Mouse (Mus musculus) stomach, postnatal 0 days (tissue): ENCODE measurements at regions not wholly inside any gene's neighbourhood (a gene's known extent, or its start where the extent isn't known, plus 50 kb on each side); places are given as distances from the start of the nearest gene placed in this dataset.

Experiments used
- ATAC-seq: fragments of 200-750 bp; cut with Nextera tagmentation; 2 replicates; pipeline ENCODE4 v1.8.0; 2017; ENCODE audit not compliant: low FRiP score, low TSS enrichment
- DNase-seq: peaks from one replicate; pipeline ENCODE4 v3.0.0-alpha.2; 2016; ENCODE audit warnings: low spot score
- H3K27ac ChIP-seq: fragments of 300-500 bp; sonication (generic); replicated peaks from 2 replicates; pipeline ENCODE4 v1.5.1; 2014; ENCODE audit warnings: mild to moderate bottlenecking, control low read depth
- H3K27me3 ChIP-seq: fragments of 300-500 bp; sonication (generic); 2 replicates; pipeline ENCODE4 v1.6.1; 2014; ENCODE audit warnings: low read length; ENCODE audit not compliant: control insufficient read depth, insufficient read depth
- H3K36me3 ChIP-seq: fragments of 300-500 bp; sonication (generic); 2 replicates; pipeline ENCODE4 v1.6.1; 2014; ENCODE audit warnings: low read length, mixed read lengths; ENCODE audit not compliant: control insufficient read depth, insufficient read depth
- H3K4me1 ChIP-seq: fragments of 300-500 bp; sonication (generic); replicated peaks from 2 replicates; pipeline ENCODE4 v1.6.1; 2014; ENCODE audit warnings: antibody characterized with exemption; ENCODE audit not compliant: control insufficient read depth, insufficient read depth
- H3K4me2 ChIP-seq: fragments of 300-500 bp; sonication (generic); replicated peaks from 2 replicates; pipeline ENCODE4 v1.6.1; 2014; ENCODE audit warnings: low read depth, mild to moderate bottlenecking, control low read depth, moderate library complexity
- H3K4me3 ChIP-seq: fragments of 300-500 bp; sonication (generic); 2 replicates; pipeline ENCODE4 v1.5.1; 2014; ENCODE audit warnings: low read depth, low read length, control low read depth
- H3K9ac ChIP-seq: fragments of 300-500 bp; sonication (generic); 2 replicates; pipeline ENCODE4 v1.6.1; 2014; ENCODE audit warnings: mild to moderate bottlenecking, low read length, control low read depth, mixed read lengths
- H3K9me3 ChIP-seq: fragments of 300-500 bp; sonication (generic); 2 replicates; pipeline ENCODE4 v1.6.1; 2016; ENCODE audit warnings: low read length; ENCODE audit not compliant: control insufficient read depth
- CTCF ChIP-seq: IDR thresholded peaks from 2 replicates; pipeline ENCODE4 v1.5.1; 2016; ENCODE audit warnings: antibody characterized with exemption, low read depth, mild to moderate bottlenecking, moderate library complexity
- EP300 ChIP-seq: optimal IDR thresholded peaks from 2 replicates; pipeline ENCODE3; 2016; ENCODE audit warnings: antibody characterized with exemption
- WGBS: fragments of 180-500 bp; shearing (Covaris S2); extraction: QIAGEN DNeasy Blood & Tissue Kit; methylation state at CpG from one replicate; pipeline ENCODE4 v1.1.7; 2014; 5-methylcytosine and 5-hydroxymethylcytosine counted together

DNA sequence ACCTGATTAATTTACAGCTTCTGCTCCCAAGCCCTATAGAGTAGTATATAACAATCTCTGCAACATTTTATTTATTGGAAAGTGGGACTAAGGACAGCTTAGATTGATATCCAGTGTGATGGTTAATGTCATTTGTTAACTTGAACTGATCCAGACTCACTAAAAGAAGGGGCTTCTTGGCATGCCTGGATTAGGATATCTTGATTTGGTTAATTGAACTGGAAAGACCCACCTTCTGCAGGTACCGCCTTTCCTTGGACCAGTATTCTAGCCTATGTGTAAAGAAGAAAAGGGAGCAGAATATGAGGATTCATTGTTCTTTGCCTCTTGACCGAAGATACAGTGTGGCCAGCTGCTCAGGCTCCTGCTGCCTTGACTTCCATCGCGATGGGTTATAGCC lies 288.5 kb downstream of the Pla2g4a start:
- TF ChIP-seq CTCF: no peak
- no peak for TF ChIP-seq EP300
- ATAC-seq (no peak), DNase-seq (no peak)
- H3K36me3 ChIP-seq: no peaks in the 10 kb centered on the region
- no peaks in the 10 kb centered on the region for H3K9me3 ChIP-seq
- WGBS: 80% methylated on average over 4 of the region's 4 CpGs
- H3K4me1 ChIP-seq: no peaks in the 10 kb centered on the region
- H3K4me3 ChIP-seq: no peak overlapping the region
- H3K9ac ChIP-seq: no peak overlapping the region
- no peak overlapping the region for H3K4me2 ChIP-seq
- no peaks in the 10 kb centered on the region for H3K27me3 ChIP-seq
- no peak overlapping the region for H3K27ac ChIP-seq

DNA sequence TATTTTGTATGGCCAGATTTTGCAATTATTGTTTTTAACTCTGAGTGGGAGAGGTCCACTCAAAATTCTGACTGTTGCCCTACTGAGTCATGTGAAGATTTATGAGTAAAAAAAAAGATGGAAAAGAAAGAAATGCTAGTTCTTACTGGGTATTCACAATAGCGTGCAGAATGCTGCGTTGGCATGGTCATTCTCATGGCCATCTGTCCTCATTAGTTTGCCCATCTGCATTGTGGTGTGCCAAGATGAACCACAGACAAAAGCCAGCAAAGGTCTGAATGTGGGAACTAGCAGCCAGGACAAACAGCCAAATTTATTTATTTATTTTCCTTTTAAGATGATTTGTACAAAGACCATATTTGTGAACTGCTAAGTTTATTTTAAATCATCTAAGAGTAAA lies 289.0 kb downstream of the Pla2g4a start:
- H3K36me3 ChIP-seq: no peaks in the 10 kb centered on the region
- no peaks in the 10 kb centered on the region for H3K9me3 ChIP-seq
- H3K27ac ChIP-seq: no peak overlapping the region
- H3K4me2 ChIP-seq: no peak overlapping the region
- no peak overlapping the region for H3K4me3 ChIP-seq
- ATAC-seq (no peak), DNase-seq (no peak)
- H3K9ac ChIP-seq: no peak overlapping the region
- no peaks in the 10 kb centered on the region for H3K4me1 ChIP-seq
- no peaks in the 10 kb centered on the region for H3K27me3 ChIP-seq
- 83% methylated on average over 2 of the region's 2 CpGs for WGBS
- TF ChIP-seq CTCF (no peak), EP300 (no peak)

DNA sequence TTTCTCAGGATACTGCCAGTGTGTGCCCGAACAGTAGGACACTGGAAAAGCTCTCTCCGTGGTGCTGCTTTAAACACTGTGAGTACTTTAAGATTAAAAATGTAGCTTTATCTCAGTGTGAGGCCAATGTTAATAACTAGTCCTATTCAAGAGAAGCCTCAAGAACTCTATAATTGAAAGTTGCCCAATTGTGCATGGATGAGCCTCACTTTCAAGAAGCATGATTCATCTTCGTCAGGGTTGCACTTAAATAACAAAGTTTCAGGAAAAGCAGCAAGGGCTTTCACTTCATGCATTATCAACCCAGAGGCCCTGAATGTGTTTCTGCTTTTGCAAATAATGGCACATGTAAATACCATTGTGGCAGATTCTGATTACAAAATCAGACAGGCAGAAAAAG lies 290.0 kb downstream of the Pla2g4a start:
- Histone ChIP-seq H3K4me2 (no peak overlapping the region), H3K36me3 (no peaks in the 10 kb centered on the region), H3K27me3 (no peaks in the 10 kb centered on the region), H3K27ac (no peak overlapping the region), H3K9me3 (no peaks in the 10 kb centered on the region), H3K9ac (no peak overlapping the region), H3K4me3 (no peak overlapping the region), H3K4me1 (no peaks in the 10 kb centered on the region)
- 55% methylated on average over 3 of the region's 3 CpGs for WGBS
- ATAC-seq: no peak
- DNase-seq: no peak
- TF ChIP-seq EP300 (no peak), CTCF (no peak)
